Mouse (Mus musculus): Measurements from ENCODE around the gene Adgrl2.

DNA sequence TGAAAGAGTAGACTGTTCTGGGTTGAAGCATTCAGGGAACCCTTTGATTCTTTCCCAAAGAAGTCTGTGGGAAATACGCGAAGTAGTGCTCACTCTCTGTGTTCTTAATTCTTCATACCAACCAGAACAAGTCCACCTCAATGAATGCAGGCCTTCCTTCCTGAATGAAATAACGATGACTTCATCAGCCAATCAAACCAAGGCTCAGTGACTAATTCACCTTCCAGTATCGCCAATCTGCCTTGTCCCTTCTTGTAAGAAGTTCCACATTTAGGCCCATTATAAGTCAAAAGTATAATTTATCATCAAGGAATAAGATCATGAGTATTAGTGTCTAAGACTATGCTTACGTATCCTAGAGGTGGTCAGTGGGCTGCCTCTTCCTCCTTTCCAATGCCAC lies 56.1 kb downstream of the Adgrl2 start:
- TF ChIP-seq CTCF (IDR thresholded peaks at IDR 0.05; ENCODE audit: extremely low read depth, insufficient read depth, insufficient read length, insufficient replicate concordance) (no peak), POLR2A (IDR thresholded peaks at IDR 0.05; ENCODE audit: low read depth, low read length) (no peak)

All from spleen, adult 2 months (tissue).